In the genomic region with DNA sequence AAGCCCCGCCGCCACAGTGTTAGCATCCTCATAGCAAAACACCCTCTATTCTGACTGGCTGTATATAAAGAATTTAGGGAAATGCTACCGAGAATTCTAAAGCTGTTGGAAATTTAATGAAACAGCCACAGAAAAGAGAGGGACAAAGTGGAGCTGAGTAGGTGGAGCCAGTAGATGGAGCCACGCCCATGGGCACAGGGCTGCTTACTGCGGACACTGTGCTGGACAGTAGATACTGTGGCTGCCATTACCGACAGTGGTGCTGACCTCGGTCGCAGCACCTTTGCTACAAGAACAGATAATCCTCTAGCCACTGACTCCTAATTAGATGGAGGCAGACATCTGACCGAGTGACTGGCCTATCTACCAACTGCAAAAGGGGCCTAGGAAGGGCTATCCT, we compare ENCODE assay signal across 19 mouse cellular contexts.
"Had no signal": no experiment of that assay in that cellular context is flagged by ENCODE, and none has a peak within 500 bp of the region (broad histone marks: within the 10 kb centered on the region; RNA-seq: fewer than 3 reads in every experiment).

No protein-coding gene starts in this region.

- H3K27ac ChIP-seq: lung, embryonic 15.5 days; midbrain, embryonic 10.5 days; midbrain, embryonic 12.5 days; neural tube, embryonic 13.5 days; neural tube, embryonic 15.5 days had no signal

- H3K36me3 ChIP-seq: lung, embryonic 15.5 days; midbrain, embryonic 10.5 days; midbrain, embryonic 12.5 days; neural tube, embryonic 13.5 days; neural tube, embryonic 15.5 days had no signal

- H3K27me3 ChIP-seq: lung, embryonic 15.5 days; neural tube, embryonic 13.5 days; neural tube, embryonic 15.5 days had no signal

- H3K4me1 ChIP-seq: neural tube, embryonic 13.5 days; neural tube, embryonic 15.5 days had no signal

- H3K4me2 ChIP-seq: lung, embryonic 15.5 days; midbrain, embryonic 12.5 days; neural tube, embryonic 13.5 days; neural tube, embryonic 15.5 days had no signal

- H3K9ac ChIP-seq: lung, embryonic 15.5 days; midbrain, embryonic 12.5 days; neural tube, embryonic 13.5 days; neural tube, embryonic 15.5 days had no signal

- ATAC-seq: lung, postnatal 0 days; midbrain, embryonic 16.5 days had no signal

- H3K4me3 ChIP-seq: lung, embryonic 15.5 days; midbrain, embryonic 10.5 days; midbrain, embryonic 12.5 days; myocyte; neural tube, embryonic 13.5 days; neural tube, embryonic 15.5 days had no signal

- DNase-seq: lung, adult 2 months; lung, postnatal 4 days; midbrain, embryonic 14.5 days; retina, postnatal 1 day; right cerebral cortex, adult 18-20 months; right cerebral cortex, postnatal 25 days; right cerebral cortex, postnatal 4 days; spleen, adult 18-20 months; thymus, adult 18-20 months; thymus, postnatal 14 days; thymus, postnatal 36 days had no signal

- H3K9me3 ChIP-seq: lung, embryonic 15.5 days; midbrain, embryonic 10.5 days; midbrain, embryonic 12.5 days; neural tube, embryonic 13.5 days; neural tube, embryonic 15.5 days had no signal
